In genomic region chr17:80795453-80796105, GRCm38 (mm10) we compare ENCODE assay signal across 24 mouse cellular contexts.
DNase-seq lines count a peak whose midpoint lies in the region; ATAC-seq and TF ChIP-seq lines count a peak whose summit lies in the region.
"Had no signal": no experiment of that assay in that cellular context is flagged by ENCODE, and none has a peak within 500 bp of the region (broad histone marks: within the 10 kb centered on the region; RNA-seq: fewer than 3 reads in every experiment).

No protein-coding gene starts in this region.

- no peaks in the 10 kb centered on the region for H3K36me3 ChIP-seq in lung, embryonic 16.5 days (ENCODE audit: control insufficient read depth, insufficient read depth, low read length)
- H3K36me3 ChIP-seq: forebrain, embryonic 15.5 days; kidney, embryonic 15.5 days had no signal

- peak; percentile 38 for DNase-seq in heart, postnatal 4 days
- no peak for DNase-seq in heart, postnatal 36 days
- DNase-seq in 3T3-L1 (ENCODE audit: low read depth, low spot score) (peak; percentile 49), Patski (ENCODE audit: low read depth, low spot score) (peak; percentile 88)
- no peak for DNase-seq in c-Kit-positive CD71-positive TER-119-positive erythroid progenitor cells, embryonic 14.5 days (ENCODE audit: low spot score)
- DNase-seq in left cerebral cortex, adult 2 months (ENCODE audit: extremely low spot score in 1 of 2, low spot score in 2 of 2): no peak
- no peak for DNase-seq in right cerebral cortex, adult 18-20 months
- DNase-seq: adrenal gland, postnatal 14 days; B cell, adult 2 months; cerebellum, adult 11 months; cerebellum, postnatal 14 days; embryo, embryonic 11 days; gastrocnemius, postnatal 14 days; heart, adult 18-20 months; liver; liver, postnatal 0 days; retina, postnatal 1 day; right cerebral cortex, postnatal 4 days; thymus, postnatal 36 days had no signal

- H3K4me3 ChIP-seq in lung, embryonic 16.5 days (ENCODE audit: low read length): no peak overlapping the region
- no peak overlapping the region for H3K4me3 ChIP-seq in left cerebral cortex, adult 2 months
- H3K4me3 ChIP-seq: erythroblast, embryonic 14.5 days; forebrain, embryonic 15.5 days; kidney, embryonic 15.5 days had no signal

- H3K4me2 ChIP-seq in lung, embryonic 16.5 days (ENCODE audit: low read depth, low read length): no peak overlapping the region
- H3K4me2 ChIP-seq: forebrain, embryonic 15.5 days; kidney, embryonic 15.5 days had no signal

- TF ChIP-seq CTCF in Patski (IDR thresholded peaks at IDR 0.05): no peak
- no peak for TF ChIP-seq CTCF in left cerebral cortex, adult 2 months (IDR thresholded peaks at IDR 0.05)

- peak; percentile 88 for ATAC-seq in Patski
- peak; percentile 45 for ATAC-seq in lung, embryonic 16.5 days (ENCODE audit: low read depth)
- ATAC-seq: forebrain, embryonic 15.5 days; liver, postnatal 0 days; midbrain, embryonic 16.5 days had no signal

- intact Hi-C loops in heart, postnatal 36 days (cut with DNase I): no loop called here
- intact Hi-C loops in left cerebral cortex, adult 2 months (cut with DNase I): no loop called here

- no peaks in the 10 kb centered on the region for H3K9me3 ChIP-seq in lung, embryonic 16.5 days (ENCODE audit: control insufficient read depth, low read length)
- H3K9me3 ChIP-seq: forebrain, embryonic 15.5 days; kidney, embryonic 15.5 days had no signal

- H3K27ac ChIP-seq in lung, embryonic 16.5 days (ENCODE audit: low read length): peak overlapping the region; percentile 82
- no peak overlapping the region for H3K27ac ChIP-seq in left cerebral cortex, adult 2 months
- H3K27ac ChIP-seq: forebrain, embryonic 15.5 days; kidney, embryonic 15.5 days had no signal

- no peak overlapping the region for H3K9ac ChIP-seq in lung, embryonic 16.5 days (ENCODE audit: low read length)
- H3K9ac ChIP-seq: forebrain, embryonic 15.5 days; kidney, embryonic 15.5 days; liver, postnatal 0 days had no signal

- CTCF ChIA-PET in Patski (lab: Charles Lee): interaction anchor here (1.3 to 3.8 kb wide), 5 partner anchors 10 to 96 kb away, joined by 3 to 13 read pairs (median 5); no protein-coding TSS in a partner anchor

- WGBS in lung, embryonic 16.5 days: 64% methylated on average over 8 of the region's 8 CpGs

- H3K27me3 ChIP-seq in Patski: no peaks in the 10 kb centered on the region
- H3K27me3 ChIP-seq in lung, embryonic 16.5 days (ENCODE audit: control insufficient read depth, insufficient read depth, low read depth, low read length): no peaks in the 10 kb centered on the region
- H3K27me3 ChIP-seq: forebrain, embryonic 15.5 days; kidney, embryonic 15.5 days had no signal

- H3K4me1 ChIP-seq in lung, embryonic 16.5 days (replicated peaks; ENCODE audit: control insufficient read depth, insufficient read depth, low read length): peaks cover 18% of the 10 kb centered on the region
- H3K4me1 ChIP-seq: forebrain, embryonic 15.5 days had no signal

- POLR2A ChIA-PET in Patski (lab: Charles Lee): interaction anchor here (1.0 to 1.6 kb wide), 4 partner anchors 8 to 214 kb away, joined by 3 to 4 read pairs (median 3); no protein-coding TSS in a partner anchor

- in situ Hi-C loops in Patski (cut with MboI; ENCODE audit: low pct_unique_long_range_greater_than_20kb): loop anchor here (5.0 kb wide), 1 partner anchor 97 kb away; no protein-coding TSS in a partner anchor

Comparison
In these comparisons a context has a peak if more than half of its experiments do, and no peak if none do; other contexts are left out.
1. DNase-seq: peak in heart, postnatal 4 days (single experiment), 3T3-L1 (single experiment) and Patski (single experiment); none in heart, postnatal 36 days (0 of 2), c-Kit-positive CD71-positive TER-119-positive erythroid progenitor cells, embryonic 14.5 days (single experiment), left cerebral cortex, adult 2 months (0 of 2) and right cerebral cortex, adult 18-20 months (single experiment).